Mouse (Mus musculus) stomach, embryonic 16.5 days (tissue): ENCODE data around the gene Sfmbt1. TPM values are rescaled to one million over a fixed set of nuclear protein-coding genes. Genes with fewer than 3 reads are reported as not detected.

Source experiments
- ATAC-seq: fragments of 200-750 bp; cut with Nextera tagmentation; 2 replicates; pipeline ENCODE4 v1.8.0; 2017; ENCODE audit warnings: moderate number of reproducible peaks, moderate TSS enrichment; ENCODE audit not compliant: insufficient read depth, low FRiP score
- H3K27ac ChIP-seq: fragments of 300-500 bp; sonication (generic); 2 replicates; pipeline ENCODE4 v1.5.1; 2014; ENCODE audit warnings: low read length
- H3K27me3 ChIP-seq: fragments of 300-500 bp; sonication (generic); 2 replicates; pipeline ENCODE4 v1.6.1; 2014; ENCODE audit warnings: low read length, control low read depth, mixed read lengths; ENCODE audit not compliant: control insufficient read depth, insufficient read depth
- H3K36me3 ChIP-seq: fragments of 300-500 bp; sonication (generic); 2 replicates; pipeline ENCODE4 v1.6.1; 2014; ENCODE audit warnings: low read length; ENCODE audit not compliant: control insufficient read depth, insufficient read depth
- H3K4me1 ChIP-seq: fragments of 300-500 bp; sonication (generic); 2 replicates; pipeline ENCODE4 v1.6.1; 2014; ENCODE audit warnings: low read length, control low read depth, mixed read lengths; ENCODE audit not compliant: control insufficient read depth, insufficient read depth
- H3K4me2 ChIP-seq: fragments of 300-500 bp; sonication (generic); 2 replicates; pipeline ENCODE4 v1.6.1; 2014; ENCODE audit warnings: low read depth, low read length, mixed read lengths
- H3K4me3 ChIP-seq: fragments of 300-500 bp; sonication (generic); replicated peaks from 2 replicates; pipeline ENCODE4 v1.5.1; 2014; ENCODE audit warnings: mild to moderate bottlenecking, low read length
- H3K9ac ChIP-seq: fragments of 300-500 bp; sonication (generic); 2 replicates; pipeline ENCODE4 v1.6.1; 2014; ENCODE audit warnings: low read length
- H3K9me3 ChIP-seq: fragments of 300-500 bp; sonication (generic); replicated peaks from 2 replicates; pipeline ENCODE4 v1.6.1; 2016; ENCODE audit warnings: low read length, control low read depth; ENCODE audit not compliant: control insufficient read depth
- WGBS: fragments of 180-500 bp; shearing (Covaris S2); extraction: QIAGEN DNeasy Blood & Tissue Kit; methylation state at CpG from one replicate; pipeline ENCODE4 v1.1.7; 2014; 5-methylcytosine and 5-hydroxymethylcytosine counted together
- polyA plus RNA-seq: library from polyadenylated mRNA; unstranded; fragments of >200 nt; fragmentation: Nextera tagmentation; extraction: Ambion mirVana; gene quantifications from 2 replicates; pipeline ENCODE4 v1.2.1, GENCODE M21; 2015

Gene Sfmbt1
- 9.6 and 10.2 TPM in 2 replicates for polyA plus RNA-seq

- H3K36me3 ChIP-seq: no peaks in the 10 kb centered on the region
- H3K4me1 ChIP-seq: peaks cover 8% of the 10 kb centered on the region
- H3K4me2 ChIP-seq: peak within 1 kb of the TSS; percentile 89
- H3K4me3 ChIP-seq: peak within 1 kb of the TSS; percentile 91
- ATAC-seq: peak; percentile 51
- H3K27ac ChIP-seq: peak within 1 kb of the TSS; percentile 81
- no peaks in the 10 kb centered on the region for H3K9me3 ChIP-seq
- H3K27me3 ChIP-seq: peaks cover 8% of the 10 kb centered on the region
- WGBS: 2% methylated on average over 84 of the region's 87 CpGs
- peak within 1 kb of the TSS; percentile 91 for H3K9ac ChIP-seq
Measured at GRCm38 (mm10) chr14:30714799-30715617, at the start of gene Sfmbt1. Gene Sfmbt1, plus strand, starts transcription at chr14:30714849.

DNA sequence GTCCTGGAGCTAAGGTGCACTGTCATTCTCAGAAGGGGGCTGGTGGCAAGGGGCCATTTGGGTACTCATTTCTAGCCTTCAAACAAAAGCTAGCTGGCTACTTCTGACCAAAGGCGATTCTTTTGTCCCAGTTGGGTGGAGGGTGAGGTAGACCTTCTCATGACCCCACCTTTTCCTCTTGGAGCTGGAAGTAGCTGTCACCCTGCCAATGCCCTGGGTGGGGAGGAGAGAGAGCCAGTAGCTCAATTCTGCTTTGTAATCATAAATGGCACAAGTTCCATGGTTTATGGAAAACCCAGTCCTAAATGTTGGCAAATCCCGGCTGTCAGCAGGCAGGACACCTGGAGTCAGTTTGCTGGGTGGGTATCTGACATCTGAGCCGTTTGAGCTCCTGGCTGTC lies 48.6 kb upstream of the Sfmbt1 start:
- H3K27me3 ChIP-seq: no peaks in the 10 kb centered on the region
- no peaks in the 10 kb centered on the region for H3K9me3 ChIP-seq
- H3K4me1 ChIP-seq: no peaks in the 10 kb centered on the region
- H3K4me3 ChIP-seq: no peak overlapping the region
- no peak overlapping the region for H3K9ac ChIP-seq
- H3K36me3 ChIP-seq: peaks cover 2% of the 10 kb centered on the region
- no peak overlapping the region for H3K4me2 ChIP-seq
- WGBS: 81% methylated on average over 3 of the region's 3 CpGs
- no peak for ATAC-seq
- H3K27ac ChIP-seq: no peak overlapping the region

- ATAC-seq: no peak
- Histone ChIP-seq H3K36me3 (peaks cover 2% of the 10 kb centered on the region), H3K27me3 (no peaks in the 10 kb centered on the region), H3K27ac (no peak overlapping the region), H3K9me3 (no peaks in the 10 kb centered on the region), H3K9ac (no peak overlapping the region), H3K4me1 (no peaks in the 10 kb centered on the region), H3K4me2 (no peak overlapping the region), H3K4me3 (no peak overlapping the region)
- 80% methylated on average over 4 of the region's 4 CpGs for WGBS
Measured at GRCm38 (mm10) chr14:30666604-30667003, 48.0 kb upstream of the Sfmbt1 start.

DNA sequence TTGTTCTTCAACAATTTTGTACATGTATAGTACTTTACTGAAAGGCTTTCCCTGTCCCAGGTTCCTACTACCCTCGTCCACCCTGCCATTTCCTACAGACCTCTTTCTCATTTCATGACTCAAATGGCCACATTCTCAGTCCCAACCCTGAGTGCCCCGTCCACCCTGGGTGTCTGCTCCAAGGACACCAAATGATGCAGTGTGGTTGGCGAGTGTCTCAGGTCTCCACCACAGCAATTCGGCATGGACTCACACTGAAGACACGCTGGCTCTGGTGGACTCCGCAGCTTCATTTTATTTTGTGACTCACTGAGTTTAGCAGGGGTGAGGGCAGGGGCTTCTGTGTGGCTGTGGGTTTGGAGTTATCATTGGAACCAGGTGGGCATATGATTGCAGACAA lies 44.5 kb upstream of the Sfmbt1 start:
- Histone ChIP-seq H3K27ac (no peak overlapping the region), H3K9me3 (no peaks in the 10 kb centered on the region), H3K36me3 (peaks cover 6% of the 10 kb centered on the region), H3K4me2 (no peak overlapping the region), H3K9ac (no peak overlapping the region), H3K27me3 (no peaks in the 10 kb centered on the region), H3K4me3 (no peak overlapping the region), H3K4me1 (no peaks in the 10 kb centered on the region)
- no peak for ATAC-seq
- 91% methylated on average over 6 of the region's 6 CpGs for WGBS

GRCm38 (mm10) chr14:30671095-30671985 lies 43.3 kb upstream of the Sfmbt1 start:
- Histone ChIP-seq H3K9me3 (no peaks in the 10 kb centered on the region), H3K36me3 (peaks cover 8% of the 10 kb centered on the region), H3K4me1 (no peaks in the 10 kb centered on the region), H3K27me3 (no peaks in the 10 kb centered on the region), H3K4me3 (no peak overlapping the region), H3K4me2 (no peak overlapping the region), H3K27ac (no peak overlapping the region; the same call in 1 of the 2 replicates), H3K9ac (0 out of 2 replicates have a peak overlapping the region, but pooled peaks have one; percentile 11)
- no peak for ATAC-seq
- WGBS: 68% methylated on average over 15 of the region's 15 CpGs

DNA sequence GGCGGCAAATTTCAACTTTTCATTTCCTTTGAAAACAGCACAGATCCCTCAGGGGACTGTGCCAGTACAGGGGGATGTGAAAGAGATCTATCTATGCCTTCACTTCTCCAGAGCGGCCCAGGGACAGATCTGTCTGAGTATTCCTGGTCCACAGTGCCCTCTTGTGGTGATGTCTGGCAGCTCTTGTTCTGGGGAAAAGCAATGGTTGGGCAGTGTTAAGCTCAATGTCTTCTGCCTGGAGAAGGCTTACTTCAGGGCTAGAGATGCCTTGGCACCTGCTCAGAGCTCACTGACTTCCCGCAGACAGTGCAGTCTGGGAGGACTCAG lies 42.7 kb upstream of the Sfmbt1 start:
- H3K36me3 ChIP-seq: peaks cover 7% of the 10 kb centered on the region
- H3K27ac ChIP-seq: no peak overlapping the region
- ATAC-seq: peak; percentile 89
- H3K9me3 ChIP-seq: no peaks in the 10 kb centered on the region
- H3K9ac ChIP-seq: no peak overlapping the region
- H3K4me2 ChIP-seq: no peak overlapping the region
- H3K4me3 ChIP-seq: no peak overlapping the region
- H3K27me3 ChIP-seq: no peaks in the 10 kb centered on the region
- 7% methylated on average over 3 of the region's 3 CpGs for WGBS
- no peaks in the 10 kb centered on the region for H3K4me1 ChIP-seq

DNA sequence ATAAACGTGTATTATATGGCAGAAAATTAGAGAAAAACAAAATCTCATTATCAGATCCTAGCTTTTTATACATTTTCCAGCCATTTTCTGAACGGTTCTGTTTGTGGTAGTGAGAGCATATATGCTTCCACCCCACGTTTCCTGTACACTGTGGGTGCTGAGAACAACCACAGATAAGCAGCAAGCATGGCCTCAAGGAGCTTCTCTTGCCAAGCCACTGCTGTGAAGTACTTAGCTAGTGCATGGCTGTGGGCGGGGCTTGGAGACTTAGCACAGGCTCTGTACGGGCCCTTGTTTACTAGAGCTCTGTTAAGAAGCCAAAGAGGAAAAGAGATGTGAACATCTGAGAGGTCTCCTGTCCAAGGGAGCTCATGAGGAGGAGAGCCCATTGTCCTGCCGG lies 39.7 kb upstream of the Sfmbt1 start:
- Histone ChIP-seq H3K36me3 (peaks cover 6% of the 10 kb centered on the region; the same call in 1 of the 2 replicates), H3K27ac (no peak overlapping the region)
- 71% methylated on average over 6 of the region's 6 CpGs for WGBS

DNA sequence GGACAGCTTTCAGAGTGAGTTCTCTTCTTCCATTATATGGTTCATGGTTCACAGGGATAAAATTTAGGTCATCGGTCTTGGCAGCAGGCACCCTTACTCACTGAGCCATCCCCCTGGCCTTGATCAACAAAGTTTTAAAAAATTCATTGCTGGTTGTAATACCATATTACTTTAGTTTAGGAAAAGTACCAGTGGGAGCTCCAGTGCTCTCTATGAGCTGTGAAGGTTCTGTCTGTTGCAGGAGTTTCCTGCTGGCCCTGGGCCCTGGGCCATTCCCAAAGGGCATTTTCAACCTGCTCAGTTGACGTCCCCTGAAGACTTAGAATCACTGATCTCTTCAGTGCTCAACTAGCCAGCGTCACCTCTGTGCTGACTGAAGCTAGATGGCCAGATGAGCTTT lies 32.5 kb upstream of the Sfmbt1 start:
- Histone ChIP-seq H3K27me3 (no peaks in the 10 kb centered on the region), H3K4me3 (no peak overlapping the region), H3K9ac (no peak overlapping the region), H3K36me3 (0 out of 2 replicates have a peak, but pooled peaks cover 4% of the 10 kb centered on the region), H3K4me2 (no peak overlapping the region), H3K27ac (no peak overlapping the region), H3K4me1 (no peaks in the 10 kb centered on the region), H3K9me3 (no peaks in the 10 kb centered on the region)
- WGBS: 93% methylated on average over 3 of the region's 3 CpGs
- ATAC-seq: no peak

More for the DNA sequence above, 39.7 kb upstream of the Sfmbt1 start:
- Histone ChIP-seq H3K4me1 (no peaks in the 10 kb centered on the region), H3K4me3 (no peak overlapping the region), H3K9me3 (no peaks in the 10 kb centered on the region), H3K9ac (no peak overlapping the region), H3K27me3 (no peaks in the 10 kb centered on the region), H3K4me2 (no peak overlapping the region)
- ATAC-seq: no peak

GRCm38 (mm10) chr14:30690685-30691084 lies 24.0 kb upstream of the Sfmbt1 start:
- Histone ChIP-seq H3K9me3 (no peaks in the 10 kb centered on the region), H3K4me3 (no peak overlapping the region), H3K27me3 (no peaks in the 10 kb centered on the region), H3K4me2 (no peak overlapping the region), H3K36me3 (no peaks in the 10 kb centered on the region), H3K9ac (no peak overlapping the region), H3K27ac (no peak overlapping the region), H3K4me1 (peaks cover 3% of the 10 kb centered on the region; the same call in 1 of the 2 replicates)
- WGBS: 65% methylated on average over 3 of the region's 3 CpGs
- ATAC-seq: no peak
